Mouse (Mus musculus) cerebellum, adult 2 months (tissue): ENCODE data around the gene Cadm1.

Experiments
- CTCF ChIP-seq: fragments of 200-500 bp; IDR thresholded peaks from 2 replicates; pipeline ENCODE4 v1.5.1; 2011; ENCODE audit warnings: low read depth, mild to moderate bottlenecking, control low read depth, low read length, moderate library complexity, borderline replicate concordance; ENCODE audit not compliant: insufficient read depth
- POLR2A ChIP-seq: fragments of 200-500 bp; IDR thresholded peaks from 2 replicates; pipeline ENCODE4 v1.6.1; 2011; ENCODE audit warnings: low read length, control low read depth, borderline replicate concordance; ENCODE audit not compliant: insufficient read depth

DNA sequence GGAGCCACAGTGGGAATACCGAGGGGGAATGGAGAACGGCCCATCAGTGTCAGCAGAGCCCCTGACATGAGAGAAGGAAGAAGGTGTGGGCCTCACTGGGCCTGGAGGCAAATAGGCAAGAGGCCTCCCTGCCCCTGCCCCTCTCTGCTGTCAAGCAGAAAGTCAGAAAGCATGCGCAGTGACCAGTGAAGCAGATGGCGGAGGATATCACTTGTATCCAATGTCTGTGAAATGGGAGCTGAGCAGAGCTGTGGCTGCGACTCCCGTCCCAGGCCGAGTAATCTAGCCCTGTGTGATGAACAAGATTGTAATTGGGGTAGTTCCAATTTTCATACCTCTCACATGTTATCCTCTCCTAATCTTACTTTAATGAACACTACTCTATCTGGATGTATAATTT, 337.5 kb downstream of the Cadm1 start:
- no peak for TF ChIP-seq CTCF
- no peak for TF ChIP-seq POLR2A
